Mouse (Mus musculus) G1E (cell line): ENCODE measurements around the gene Kcnq1. TPM values are rescaled to one million over a fixed set of nuclear protein-coding genes. Genes with fewer than 3 reads are reported as not detected.

Experiments
- ATAC-seq: 2 replicates; pipeline ENCODE4 v1.8.0; 2016; ENCODE audit warnings: mild to moderate bottlenecking; ENCODE audit not compliant: insufficient number of reproducible peaks, poor library complexity, low FRiP score, severe bottlenecking; ENCODE audit errors: extremely low read depth
- DNase-seq: peaks from one replicate; pipeline ENCODE4 v3.0.0; 2012; ENCODE audit warnings: low spot score
- H3K27me3 ChIP-seq: 2 replicates; pipeline ENCODE4 v1.6.1; 2012; ENCODE audit warnings: mild to moderate bottlenecking, low read length, inconsistent platforms; ENCODE audit not compliant: insufficient read depth
- H3K36me3 ChIP-seq: replicated peaks from 2 replicates; pipeline ENCODE3; 2012; ENCODE audit warnings: mild to moderate bottlenecking, inconsistent platforms
- H3K4me1 ChIP-seq: 2 replicates; pipeline ENCODE4 v1.6.1; 2012; ENCODE audit warnings: low read depth, low read length, inconsistent platforms, mixed read lengths; ENCODE audit not compliant: insufficient read depth
- H3K4me3 ChIP-seq: 2 replicates; pipeline ENCODE4 v1.5.1; 2012; ENCODE audit warnings: low read depth, mild to moderate bottlenecking, inconsistent platforms, low read length, moderate library complexity, mixed read lengths
- H3K9me3 ChIP-seq: replicated peaks from 2 replicates; pipeline ENCODE4 v1.6.1; 2012; ENCODE audit warnings: inconsistent platforms
- CTCF ChIP-seq: IDR thresholded peaks from 2 replicates; pipeline ENCODE4 v1.5.1; 2012; ENCODE audit warnings: low read depth, low read length, inconsistent platforms, mixed read lengths
- GATA1 ChIP-seq: IDR thresholded peaks from 2 replicates; pipeline ENCODE4 v1.6.1; 2012; ENCODE audit warnings: borderline replicate concordance, low read length, inconsistent platforms, mixed read lengths
- GATA2 ChIP-seq: IDR thresholded peaks from 2 replicates; pipeline ENCODE4 v1.6.1; 2012; ENCODE audit warnings: low read depth, low read length, inconsistent platforms, borderline replicate concordance
- POLR2AphosphoS5 ChIP-seq: IDR thresholded peaks from 2 replicates; pipeline ENCODE4 v1.6.1; 2012; ENCODE audit warnings: low read depth, low read length, inconsistent platforms; ENCODE audit not compliant: insufficient replicate concordance
- TAL1 ChIP-seq: conservative IDR thresholded peaks from 2 replicates; pipeline ENCODE4 v1.6.1; 2012; ENCODE audit warnings: low read depth, low read length, inconsistent platforms, mixed read lengths
- polyA plus RNA-seq: library from polyadenylated mRNA; stranded (reverse); fragments of >175 nt; gene quantifications from 2 replicates; pipeline ENCODE4 v1.2.3, GENCODE M21; 2012
- total RNA-seq, 2 experiments: library from RNA; stranded (forward) in 1 of 2; stranded (reverse) in 1 of 2; fragments of 200-1000 nt in 1 of 2; fragments of >200 nt in 1 of 2; fragmentation: Nextera tagmentation in 1 of 2; gene quantifications; 2 replicates each; pipeline ENCODE4 v1.2.3; 2014 to 2017

Gene Kcnq1
- total and polyA plus RNA-seq, 3 experiments: not detected

DNA sequence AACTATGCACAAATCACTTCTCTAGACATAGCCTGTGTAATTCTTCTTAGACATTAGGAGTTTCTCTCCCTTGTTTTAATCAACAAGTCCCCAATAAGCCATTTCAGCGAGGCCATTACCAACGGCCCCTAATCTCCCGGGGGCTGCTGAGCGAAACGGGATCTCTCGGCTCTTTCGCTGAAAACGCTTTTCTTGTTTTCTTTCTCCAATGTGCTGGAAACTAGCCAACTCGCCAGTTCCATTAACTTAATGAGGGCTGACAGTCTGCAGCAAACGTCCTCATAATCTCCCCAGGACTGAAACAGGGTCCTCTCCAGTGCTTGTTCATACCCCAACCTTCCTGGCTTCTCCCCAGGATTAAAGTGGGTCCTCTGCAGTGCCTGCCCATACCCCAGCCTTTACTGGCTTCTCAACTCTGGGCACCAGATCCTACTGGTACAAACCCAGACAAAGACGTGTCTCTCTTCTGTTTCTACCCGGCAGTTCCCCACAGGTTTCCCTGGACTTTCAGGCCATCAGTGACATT, 237.7 kb downstream of the Kcnq1 start:
- no peak for ATAC-seq
- Histone ChIP-seq H3K4me3 (no peak overlapping the region), H3K27me3 (peaks cover 41% of the 10 kb centered on the region), H3K4me1 (no peaks in the 10 kb centered on the region), H3K9me3 (no peaks in the 10 kb centered on the region), H3K36me3 (no peaks in the 10 kb centered on the region)
- no peak for DNase-seq
- TF ChIP-seq CTCF (no peak), GATA2 (no peak), POLR2AphosphoS5 (no peak), GATA1 (no peak), TAL1 (no peak)

DNA sequence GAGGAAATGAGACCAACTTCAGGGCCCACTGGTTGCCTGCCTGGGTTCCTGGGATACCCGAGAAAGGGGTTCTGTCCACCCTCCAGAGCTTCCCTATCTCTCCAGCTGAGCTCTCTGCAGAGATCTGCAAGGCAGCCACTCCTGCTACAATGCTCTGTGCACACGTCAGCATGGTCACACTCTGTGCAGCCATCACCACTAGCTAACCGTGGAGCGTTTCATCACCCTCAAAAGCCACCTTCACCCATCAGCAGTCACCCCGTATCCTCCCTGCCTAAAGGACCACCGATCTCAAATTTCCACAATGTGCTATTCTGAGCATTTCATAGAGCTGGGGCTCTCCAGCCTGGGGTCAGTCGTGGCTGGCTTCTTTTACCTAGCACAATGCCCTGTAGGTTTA, 243.1 kb downstream of the Kcnq1 start:
- H3K4me1 ChIP-seq: no peaks in the 10 kb centered on the region
- no peaks in the 10 kb centered on the region for H3K36me3 ChIP-seq
- DNase-seq: no peak
- no peak overlapping the region for H3K4me3 ChIP-seq
- no peak for ATAC-seq
- TF ChIP-seq GATA2: no peak
- TF ChIP-seq POLR2AphosphoS5: no peak
- no peak for TF ChIP-seq GATA1
- TF ChIP-seq TAL1: no peak
- TF ChIP-seq CTCF: no peak
- peaks cover 43% of the 10 kb centered on the region for H3K27me3 ChIP-seq
- H3K9me3 ChIP-seq: no peaks in the 10 kb centered on the region

GRCm38 (mm10) chr7:143349848-143350247, 243.7 kb downstream of the Kcnq1 start:
- no peak overlapping the region for H3K4me3 ChIP-seq
- DNase-seq (no peak), ATAC-seq (no peak)
- TF ChIP-seq GATA1 (no peak), TAL1 (no peak), POLR2AphosphoS5 (no peak), GATA2 (no peak), CTCF (no peak)
- H3K36me3 ChIP-seq: no peaks in the 10 kb centered on the region
- no peaks in the 10 kb centered on the region for H3K4me1 ChIP-seq
- H3K27me3 ChIP-seq: peaks cover 38% of the 10 kb centered on the region
- H3K9me3 ChIP-seq: no peaks in the 10 kb centered on the region

- H3K27me3 ChIP-seq: peaks cover 21% of the 10 kb centered on the region
- ATAC-seq (no peak), DNase-seq (no peak)
- H3K4me1 ChIP-seq: no peaks in the 10 kb centered on the region
- no peaks in the 10 kb centered on the region for H3K36me3 ChIP-seq
- H3K4me3 ChIP-seq: no peak overlapping the region
- no peaks in the 10 kb centered on the region for H3K9me3 ChIP-seq
- TF ChIP-seq GATA2: no peak
- no peak for TF ChIP-seq CTCF
- no peak for TF ChIP-seq GATA1
- TF ChIP-seq POLR2AphosphoS5: no peak
- TF ChIP-seq TAL1: no peak
Measured at GRCm38 (mm10) chr7:143355831-143356230, 249.7 kb downstream of the Kcnq1 start.

DNA sequence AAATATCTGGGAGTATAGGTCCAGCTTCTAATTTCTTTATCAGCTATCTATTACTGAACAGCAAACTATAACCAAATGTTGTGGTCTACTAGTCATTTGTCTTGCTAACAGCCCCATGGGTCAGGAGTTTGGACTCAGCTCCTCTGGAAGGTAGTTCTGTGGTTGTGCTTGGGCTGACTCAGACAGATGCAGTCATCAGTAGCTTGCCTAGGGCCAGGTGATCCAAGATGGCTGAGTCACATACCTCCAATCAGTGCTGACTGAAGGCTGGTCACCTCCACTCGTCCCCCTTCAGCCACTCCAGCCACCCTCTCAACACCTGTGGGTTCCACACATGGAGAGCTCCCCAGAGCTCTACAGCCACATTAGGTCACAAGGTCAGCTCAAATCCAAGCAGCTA, 250.9 kb downstream of the Kcnq1 start:
- Histone ChIP-seq H3K4me1 (no peaks in the 10 kb centered on the region), H3K27me3 (peaks cover 18% of the 10 kb centered on the region), H3K36me3 (no peaks in the 10 kb centered on the region), H3K9me3 (no peaks in the 10 kb centered on the region), H3K4me3 (no peak overlapping the region)
- TF ChIP-seq TAL1 (no peak), CTCF (no peak), GATA2 (no peak), GATA1 (no peak), POLR2AphosphoS5 (no peak)
- ATAC-seq (no peak), DNase-seq (no peak)

- DNase-seq (no peak), ATAC-seq (no peak)
- no peaks in the 10 kb centered on the region for H3K9me3 ChIP-seq
- no peak overlapping the region for H3K4me3 ChIP-seq
- no peaks in the 10 kb centered on the region for H3K4me1 ChIP-seq
- H3K27me3 ChIP-seq: peaks cover 17% of the 10 kb centered on the region
- H3K36me3 ChIP-seq: no peaks in the 10 kb centered on the region
- TF ChIP-seq CTCF: no peak
- TF ChIP-seq GATA1: no peak
- TF ChIP-seq GATA2: no peak
- TF ChIP-seq POLR2AphosphoS5: no peak
Measured at GRCm38 (mm10) chr7:143357831-143358230, 251.7 kb downstream of the Kcnq1 start.

- no peaks in the 10 kb centered on the region; the same call in 1 of the 2 replicates for H3K4me1 ChIP-seq
- ATAC-seq (no peak), DNase-seq (no peak)
- H3K4me3 ChIP-seq: no peak overlapping the region
- TF ChIP-seq GATA1: no peak
- no peak for TF ChIP-seq GATA2
- TF ChIP-seq TAL1: no peak
- no peak for TF ChIP-seq CTCF
- TF ChIP-seq POLR2AphosphoS5: no peak
- peaks cover 30% of the 10 kb centered on the region for H3K27me3 ChIP-seq
- no peaks in the 10 kb centered on the region for H3K36me3 ChIP-seq
- H3K9me3 ChIP-seq: no peaks in the 10 kb centered on the region
Measured at GRCm38 (mm10) chr7:143359762-143360161, 253.6 kb downstream of the Kcnq1 start.
